Mouse (Mus musculus) cerebellum, adult 2 months (tissue): ENCODE results near the gene Agpat2. TPM values are rescaled to one million over a fixed set of nuclear protein-coding genes. Genes with fewer than 3 reads are reported as not detected.

ENCODE experiments used
- DNase-seq, 2 experiments: peaks; one replicate each; pipeline ENCODE4 v3.0.0; 2021
- H3K27ac ChIP-seq: fragments of 200-500 bp; 2 replicates; pipeline ENCODE4 v1.5.1; 2012; ENCODE audit warnings: low read length, control low read depth, inconsistent platforms; ENCODE audit not compliant: insufficient read depth
- H3K27me3 ChIP-seq: fragments of 200-500 bp; 2 replicates; pipeline ENCODE4 v1.6.1; 2012; ENCODE audit warnings: inconsistent platforms, mild to moderate bottlenecking, low read length, moderate library complexity; ENCODE audit not compliant: control insufficient read depth, insufficient read depth
- H3K4me1 ChIP-seq: fragments of 200-500 bp; 2 replicates; pipeline ENCODE4 v1.6.1; 2011; ENCODE audit warnings: low read length; ENCODE audit not compliant: control insufficient read depth, insufficient read depth
- H3K4me3 ChIP-seq: fragments of 200-500 bp; replicated peaks from 2 replicates; pipeline ENCODE3; 2011; ENCODE audit warnings: mild to moderate bottlenecking, low read depth, low read length, control low read depth; ENCODE audit not compliant: insufficient read depth
- CTCF ChIP-seq: fragments of 200-500 bp; IDR thresholded peaks from 2 replicates; pipeline ENCODE4 v1.5.1; 2011; ENCODE audit warnings: low read depth, mild to moderate bottlenecking, control low read depth, low read length, moderate library complexity, borderline replicate concordance; ENCODE audit not compliant: insufficient read depth
- POLR2A ChIP-seq: fragments of 200-500 bp; IDR thresholded peaks from 2 replicates; pipeline ENCODE4 v1.6.1; 2011; ENCODE audit warnings: low read length, control low read depth, borderline replicate concordance; ENCODE audit not compliant: insufficient read depth
- WGBS: fragments of 180-500 bp; shearing (Covaris S2); methylation state at CpG from one replicate; pipeline ENCODE4 v1.1.7; 2018; 5-methylcytosine and 5-hydroxymethylcytosine counted together
- polyA plus RNA-seq: library from polyadenylated mRNA; depleted of rRNA; stranded (reverse); fragments of >200 nt; gene quantifications from 2 replicates; pipeline ENCODE4 v1.2.3, GENCODE M21; 2012

Agpat2 gene
- polyA plus RNA-seq, 1 experiment, result 2.6 TPM

- Histone ChIP-seq H3K27me3 (no peaks in the 10 kb centered on the region), H3K4me1 (no peaks in the 10 kb centered on the region), H3K27ac (no peak overlapping the region), H3K4me3 (no peak overlapping the region)
- 80% methylated on average over 5 of the region's 5 CpGs for WGBS
- no peak for TF ChIP-seq POLR2A
- no peak for TF ChIP-seq CTCF
- DNase-seq, result no peak
These were observed 43.7 kb downstream of the Agpat2 start for GRCm38 (mm10) chr2:26560506-26560905.

- Histone ChIP-seq H3K4me1 (no peaks in the 10 kb centered on the region; the same call in 1 of the 2 replicates), H3K4me3 (no peak overlapping the region), H3K27me3 (no peaks in the 10 kb centered on the region), H3K27ac (no peak overlapping the region)
- WGBS, result 56% methylated on average over 4 of the region's 4 CpGs
- TF ChIP-seq CTCF, result no peak
- TF ChIP-seq POLR2A, result no peak
- DNase-seq, result no peak
These were observed 47.7 kb downstream of the Agpat2 start for GRCm38 (mm10) chr2:26556535-26556993.

- no peak overlapping the region for H3K4me3 ChIP-seq
- no peaks in the 10 kb centered on the region; the same call in 1 of the 2 replicates for H3K4me1 ChIP-seq
- no peak for DNase-seq
- no peak overlapping the region for H3K27ac ChIP-seq
- TF ChIP-seq POLR2A (no peak), CTCF (no peak)
- WGBS, result 61% methylated on average over 4 of the region's 4 CpGs
- no peaks in the 10 kb centered on the region for H3K27me3 ChIP-seq
These were observed 49.1 kb downstream of the Agpat2 start for GRCm38 (mm10) chr2:26555076-26555475.

GRCm38 (mm10) chr2:26553904-26554303 lies 50.3 kb downstream of the Agpat2 start:
- DNase-seq, result no peak
- no peak for TF ChIP-seq CTCF
- TF ChIP-seq POLR2A, result no peak
- Histone ChIP-seq H3K4me3 (no peak overlapping the region), H3K27ac (no peak overlapping the region), H3K4me1 (no peaks in the 10 kb centered on the region; the same call in 1 of the 2 replicates), H3K27me3 (no peaks in the 10 kb centered on the region)
- WGBS, result 53% methylated on average over 9 of the region's 9 CpGs

GRCm38 (mm10) chr2:26552066-26552465 lies 52.2 kb downstream of the Agpat2 start:
- Histone ChIP-seq H3K27me3 (no peaks in the 10 kb centered on the region), H3K27ac (no peak overlapping the region), H3K4me3 (no peak overlapping the region), H3K4me1 (peaks cover 6% of the 10 kb centered on the region)
- TF ChIP-seq POLR2A (no peak), CTCF (no peak)
- 94% methylated on average over 2 of the region's 2 CpGs for WGBS
- DNase-seq, result no peak

- Histone ChIP-seq H3K4me3 (no peak overlapping the region), H3K4me1 (peaks cover 6% of the 10 kb centered on the region), H3K27ac (no peak overlapping the region), H3K27me3 (no peaks in the 10 kb centered on the region)
- DNase-seq, result no peak
- no peak for TF ChIP-seq CTCF
- no peak for TF ChIP-seq POLR2A
- WGBS, result 69% methylated on average over 8 of the region's 8 CpGs
These were observed 52.8 kb downstream of the Agpat2 start for GRCm38 (mm10) chr2:26551446-26551845.

- Histone ChIP-seq H3K27ac (no peak overlapping the region), H3K27me3 (no peaks in the 10 kb centered on the region), H3K4me3 (no peak overlapping the region), H3K4me1 (peaks cover 6% of the 10 kb centered on the region)
- DNase-seq, result no peak
- WGBS, result 37% methylated on average over 3 of the region's 3 CpGs
- no peak for TF ChIP-seq POLR2A
These were observed 53.4 kb downstream of the Agpat2 start for GRCm38 (mm10) chr2:26550777-26551176.

GRCm38 (mm10) chr2:26550205-26550604 lies 54.0 kb downstream of the Agpat2 start:
- H3K27ac ChIP-seq, result no peak overlapping the region
- H3K27me3 ChIP-seq, result no peaks in the 10 kb centered on the region
- WGBS, result 54% methylated on average over 3 of the region's 3 CpGs
- no peak overlapping the region for H3K4me3 ChIP-seq
- DNase-seq, result no peak
- H3K4me1 ChIP-seq, result peaks cover 6% of the 10 kb centered on the region
- no peak for TF ChIP-seq CTCF
- TF ChIP-seq POLR2A, result no peak
